Mouse (Mus musculus): Measurements from ENCODE around the gene Lrrc23. TPM values are rescaled to one million over a fixed set of nuclear protein-coding genes. Genes with fewer than 3 reads are reported as not detected.
"Not testable (repeated sequence)": the region's sequence is repeated elsewhere in the genome, so short reads cannot be mapped to it uniquely, and the experiment has no call there.

Gene Lrrc23
- total RNA-seq (2015), result not detected in 2 replicates
- 0.17 TPM in 1 of 2 replicates, not detected in the other for total RNA-seq (2017)

- ATAC-seq (replicated peaks; ENCODE audit: poor library complexity), result peak; percentile 86
These were observed at the start of gene Lrrc23 for GRCm38 (mm10) chr6:124779222-124779983. TSS of gene Lrrc23 (minus strand) at chr6:124779727.

GRCm38 (mm10) chr6:124828101-124828592, 48.6 kb upstream of the Lrrc23 start:
- peak; percentile 32 for ATAC-seq (replicated peaks; ENCODE audit: poor library complexity)

- ATAC-seq (replicated peaks; ENCODE audit: poor library complexity), result no peak
These were observed 42.5 kb upstream of the Lrrc23 start for GRCm38 (mm10) chr6:124822049-124822448.

- no peak for ATAC-seq (replicated peaks; ENCODE audit: poor library complexity)
These were observed 41.4 kb upstream of the Lrrc23 start for GRCm38 (mm10) chr6:124820891-124821290.

GRCm38 (mm10) chr6:124817971-124818370, 38.4 kb upstream of the Lrrc23 start:
- peak; percentile 64 for ATAC-seq (replicated peaks; ENCODE audit: poor library complexity)

GRCm38 (mm10) chr6:124817563-124817962, 38.0 kb upstream of the Lrrc23 start:
- ATAC-seq (replicated peaks; ENCODE audit: poor library complexity), result no peak

- ATAC-seq (replicated peaks; ENCODE audit: poor library complexity), result no peak
These were observed 37.6 kb upstream of the Lrrc23 start for GRCm38 (mm10) chr6:124817125-124817524.

- ATAC-seq (replicated peaks; ENCODE audit: poor library complexity), result no peak
These were observed 37.1 kb upstream of the Lrrc23 start for GRCm38 (mm10) chr6:124816611-124817010.

GRCm38 (mm10) chr6:124814858-124815774, 35.6 kb upstream of the Lrrc23 start:
- no peak for ATAC-seq (replicated peaks; ENCODE audit: poor library complexity)

- no peak for ATAC-seq (replicated peaks; ENCODE audit: poor library complexity)
These were observed 34.9 kb upstream of the Lrrc23 start for GRCm38 (mm10) chr6:124814448-124814847.

GRCm38 (mm10) chr6:124813933-124814332, 34.4 kb upstream of the Lrrc23 start, which contains the start of gene Tpi1:
TSS of gene Tpi1 (minus strand) at chr6:124814296.
- peak; percentile 73 for ATAC-seq (replicated peaks; ENCODE audit: poor library complexity)

- ATAC-seq (replicated peaks; ENCODE audit: poor library complexity), result peak; percentile 39
These were observed 34.0 kb upstream of the Lrrc23 start for GRCm38 (mm10) chr6:124813496-124813895.

- ATAC-seq (replicated peaks; ENCODE audit: poor library complexity), result no peak
These were observed 33.3 kb upstream of the Lrrc23 start for GRCm38 (mm10) chr6:124812848-124813247.

GRCm38 (mm10) chr6:124811701-124812560, 32.4 kb upstream of the Lrrc23 start:
- no peak for ATAC-seq (replicated peaks; ENCODE audit: poor library complexity)

GRCm38 (mm10) chr6:124811403-124811665, 31.8 kb upstream of the Lrrc23 start:
- ATAC-seq (replicated peaks; ENCODE audit: poor library complexity), result no peak

GRCm38 (mm10) chr6:124810566-124811402, 31.3 kb upstream of the Lrrc23 start:
- not testable (repeated sequence) for ATAC-seq (replicated peaks; ENCODE audit: poor library complexity)

GRCm38 (mm10) chr6:124809775-124810538, 30.4 kb upstream of the Lrrc23 start:
- ATAC-seq (replicated peaks; ENCODE audit: poor library complexity), result no peak

- peak; percentile 36 for ATAC-seq (replicated peaks; ENCODE audit: poor library complexity)
These were observed 29.7 kb upstream of the Lrrc23 start for GRCm38 (mm10) chr6:124809052-124809774.
